Mouse (Mus musculus) liver, adult 2 months (tissue): Measurements from ENCODE around the gene Rab31.

ENCODE experiments used
- CTCF ChIP-seq: fragments of 200-500 bp; IDR thresholded peaks from 2 replicates; pipeline ENCODE4 v1.5.1; 2011; ENCODE audit warnings: low read depth, low read length, control low read depth
- POLR2A ChIP-seq: fragments of 200-500 bp; IDR thresholded peaks from 2 replicates; pipeline ENCODE4 v1.6.1; 2011; ENCODE audit warnings: low read length, control low read depth; ENCODE audit not compliant: insufficient read depth; ENCODE audit errors: extremely low read depth

DNA sequence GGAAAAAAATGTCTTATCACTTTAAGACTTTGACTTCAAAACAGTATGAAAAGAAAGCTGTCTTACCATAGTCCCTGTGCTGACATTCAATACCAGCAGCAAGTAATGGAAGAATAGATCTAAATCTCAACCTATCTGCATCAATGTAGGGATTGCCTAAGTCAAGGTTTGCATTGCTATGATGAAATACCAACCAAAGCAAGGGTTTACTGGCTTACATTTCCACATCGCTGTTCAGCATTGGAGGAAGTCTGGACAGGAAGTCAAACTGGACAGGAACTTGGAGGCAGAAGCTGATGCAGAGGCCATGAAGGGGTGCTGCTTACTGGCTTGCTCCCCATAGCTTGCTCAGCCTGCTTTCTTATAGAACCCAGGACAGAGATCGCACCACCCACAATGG is 54.0 kb downstream of the Rab31 start:
- no peak for TF ChIP-seq CTCF
- no peak for TF ChIP-seq POLR2A
